Mouse (Mus musculus): ENCODE measurements at regions not wholly inside any gene's neighbourhood (a gene's known extent, or its start where the extent isn't known, plus 50 kb on each side); places are given as distances from the start of the nearest gene placed in this dataset.

GRCm38 (mm10) chr4:31680958-31681357, 282.9 kb upstream of the Map3k7 start:
- TF ChIP-seq CTCF (IDR thresholded peaks at IDR 0.05; ENCODE audit: control insufficient read depth, insufficient read depth, insufficient replicate concordance, low read depth, low read length): no peak
- TF ChIP-seq POLR2A (IDR thresholded peaks at IDR 0.05; ENCODE audit: control insufficient read depth, low read depth, low read length): no peak
